Mouse (Mus musculus) B cell, adult 2 months (primary cell): Measurements from ENCODE around the gene Gm21992.
A peak's percentile ranks its signal among the peaks of the same experiment; 100 is the strongest.

Experiments
- DNase-seq, 2 experiments: peaks; one replicate each; pipeline ENCODE4 v3.0.0; 2022

Gm21992 gene

DNA sequence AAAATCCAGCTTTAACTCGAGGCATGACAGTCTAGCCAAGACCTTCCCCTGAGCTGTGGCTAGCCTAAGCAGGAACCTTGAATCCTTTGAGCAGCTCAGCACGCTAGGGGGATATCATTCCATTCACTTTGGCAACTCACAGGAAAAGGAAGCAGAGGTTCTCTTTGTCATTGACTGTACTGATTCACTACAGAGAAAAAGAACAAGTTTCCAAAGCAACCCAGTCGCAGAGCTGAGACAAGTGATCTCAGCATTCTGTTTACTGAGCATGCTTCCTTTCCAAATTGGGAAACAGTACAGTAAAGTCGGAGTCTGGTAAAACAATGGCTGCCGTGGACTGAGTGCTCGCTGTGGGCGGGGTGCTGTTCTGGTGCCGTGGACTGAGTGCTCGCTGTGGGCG lies 102.6 kb downstream of the Gm21992 start:
- DNase-seq = no peak

DNA sequence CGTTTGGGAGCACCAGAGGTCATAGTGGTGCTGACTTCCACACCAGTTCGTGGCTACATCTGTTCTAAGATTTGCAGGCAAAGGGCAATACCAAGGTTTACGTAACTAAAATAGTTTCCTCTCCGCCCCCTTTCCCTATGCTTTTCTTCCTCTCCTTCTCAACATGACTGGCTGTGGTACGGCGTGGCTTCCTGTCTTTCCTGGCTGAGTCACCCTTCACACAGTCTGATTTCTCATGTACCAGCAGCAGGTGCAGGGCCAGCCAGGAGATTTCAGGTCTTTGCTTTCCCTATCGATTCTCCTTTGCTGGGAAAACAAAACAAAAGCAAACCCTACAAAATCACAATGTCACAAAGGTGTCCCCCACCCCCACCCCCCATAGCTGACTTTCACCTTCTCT lies 110.2 kb downstream of the Gm21992 start:
- DNase-seq = no peak

DNA sequence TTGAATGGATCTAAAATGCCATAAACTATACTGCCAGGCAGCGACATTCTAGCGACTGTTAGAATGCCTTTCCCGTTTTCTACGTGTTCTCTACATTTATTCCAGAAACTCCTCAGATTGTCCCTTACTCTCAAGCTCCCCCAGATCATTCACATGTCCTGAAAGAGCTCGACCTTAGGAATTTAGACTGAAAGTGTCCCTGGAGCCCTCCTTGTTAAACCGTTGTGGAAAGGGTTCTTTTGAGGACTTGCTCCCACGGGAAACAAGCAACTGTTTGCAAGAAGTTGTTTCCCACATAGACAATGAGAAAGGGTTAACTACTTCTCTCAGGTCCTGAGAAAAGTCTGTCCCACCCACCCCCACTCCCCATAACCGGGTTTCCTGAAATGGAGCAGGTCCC lies 110.8 kb downstream of the Gm21992 start:
- no peak for DNase-seq

DNA sequence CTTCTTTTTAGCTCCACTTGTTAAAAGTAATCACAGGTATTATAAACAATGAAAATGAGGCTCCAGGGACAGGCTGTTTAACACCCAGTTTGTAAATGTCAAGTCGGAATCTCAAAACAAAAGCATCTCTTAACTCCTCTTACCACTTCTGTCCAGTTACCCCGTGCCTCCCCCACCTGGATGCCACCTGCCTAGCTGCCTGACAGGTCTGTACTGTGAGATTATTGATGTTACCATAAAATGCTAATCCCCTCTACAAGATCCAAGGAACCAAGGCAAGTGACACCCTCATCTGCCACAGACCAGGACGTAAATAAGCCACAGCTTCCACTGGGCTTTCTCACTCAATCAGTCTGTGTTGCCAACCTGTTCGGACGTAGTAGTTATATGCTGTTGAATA lies 111.6 kb downstream of the Gm21992 start:
- DNase-seq = no peak

DNA sequence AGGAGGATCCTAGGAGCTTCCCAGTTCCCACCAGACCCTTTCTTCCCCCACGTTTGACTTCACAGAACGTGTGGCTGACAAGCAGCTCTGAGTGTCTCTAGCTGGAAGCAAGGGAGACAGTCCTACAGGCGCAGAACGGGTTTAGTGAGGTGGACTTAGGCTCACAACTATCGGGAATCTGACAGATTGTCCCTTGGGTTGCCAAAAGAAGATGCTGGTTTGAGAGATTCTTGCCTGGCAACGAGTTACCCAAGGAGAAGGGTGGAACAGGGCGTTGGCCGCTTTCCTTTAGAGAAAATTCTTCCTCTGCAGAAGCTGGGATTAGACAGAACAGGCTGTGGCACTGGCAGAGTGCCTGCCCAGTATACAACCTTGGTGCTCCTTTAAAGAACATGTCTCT lies 112.6 kb downstream of the Gm21992 start:
- DNase-seq = no peak

DNA sequence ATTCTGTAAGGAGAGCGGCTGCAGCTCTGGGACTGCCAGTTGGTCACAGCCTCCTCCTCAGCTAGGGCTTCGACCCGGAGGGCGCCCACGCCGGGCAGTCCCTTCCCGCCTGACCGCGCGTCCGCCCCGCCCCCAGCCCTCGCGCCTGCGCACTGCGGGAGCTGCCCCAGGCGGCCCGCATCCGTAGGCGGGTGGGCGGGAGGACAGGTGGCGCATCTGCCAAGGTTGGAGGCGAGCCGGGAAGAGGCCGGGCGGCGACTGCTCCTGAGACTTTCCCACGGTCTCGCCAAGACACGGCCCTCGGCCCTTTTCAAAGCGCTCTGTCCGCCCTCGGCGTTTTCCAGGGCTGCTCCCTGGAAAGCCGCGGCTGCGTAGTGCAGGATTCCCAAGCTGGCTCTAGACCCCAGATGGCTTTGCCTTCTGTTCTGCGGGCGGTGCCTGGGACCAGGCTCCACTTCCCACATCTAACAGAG lies 113.2 kb downstream of the Gm21992 start, which contains the start of gene Gm960:
Gene Gm960, minus strand, starts transcription at position 464 of the 473 bp plus-strand sequence.
- peak; percentile 16 to 23 for DNase-seq

DNA sequence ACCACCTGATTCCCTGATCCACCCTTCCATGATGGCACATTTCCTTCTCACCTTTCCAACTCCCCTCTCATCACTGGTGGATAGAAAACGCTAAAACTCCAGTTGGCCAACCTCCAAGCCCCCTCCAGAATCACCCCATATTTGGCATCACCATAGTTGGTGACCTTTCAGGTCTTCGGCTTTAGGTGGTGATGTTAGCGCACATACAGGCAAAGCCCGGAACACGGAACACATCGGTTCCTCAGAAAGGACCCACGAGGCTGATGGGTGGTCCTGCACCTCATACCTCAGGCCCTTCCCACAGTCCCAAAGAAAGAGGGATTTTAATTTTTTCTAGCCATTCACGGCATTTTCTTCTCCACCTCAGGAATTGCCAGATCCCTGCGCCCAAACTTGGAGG lies 113.7 kb downstream of the Gm21992 start:
- DNase-seq = no peak

DNA sequence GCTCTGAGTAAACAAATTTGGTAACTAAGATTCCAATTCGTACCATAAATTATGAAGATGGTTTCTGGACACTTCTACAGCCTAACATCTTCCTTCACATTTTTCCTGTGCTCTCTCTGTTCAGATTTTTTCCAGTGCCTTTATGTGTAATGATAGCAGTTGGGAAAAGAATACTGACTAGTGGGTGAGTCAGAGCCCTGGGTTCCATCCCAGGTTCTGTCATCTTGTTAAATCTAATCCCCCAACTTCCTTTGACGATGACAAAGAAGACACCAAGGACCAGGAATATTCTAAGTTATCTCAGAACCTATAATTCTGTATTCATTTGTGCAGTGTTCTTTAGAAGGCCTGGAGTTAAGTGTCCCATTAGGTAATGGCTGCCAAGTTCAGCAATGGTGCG lies 114.3 kb downstream of the Gm21992 start:
- no peak for DNase-seq

DNA sequence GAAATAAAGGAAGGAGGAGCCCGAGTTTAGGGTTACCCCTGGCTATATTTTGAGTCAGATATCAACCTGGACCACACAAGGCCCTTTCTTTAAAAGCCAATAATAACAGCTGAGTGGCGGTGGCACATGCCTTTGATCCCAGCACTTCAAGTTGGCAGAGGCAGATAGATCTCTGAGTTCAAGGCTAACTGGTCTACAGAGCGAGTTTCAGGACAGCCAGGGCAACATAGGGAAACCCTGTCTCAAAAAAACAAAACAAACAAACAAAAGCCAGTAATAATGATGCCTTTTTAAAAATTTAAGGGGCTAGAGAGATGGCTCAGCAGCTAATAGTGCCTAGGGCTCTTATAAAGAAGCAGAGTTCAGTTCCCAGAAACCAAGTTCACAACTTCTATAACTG lies 117.1 kb downstream of the Gm21992 start:
- no peak for DNase-seq
